Mouse (Mus musculus) thymus, postnatal 4 days (tissue): ENCODE data around the gene Atp6v0c.
A peak's percentile ranks its signal among the peaks of the same experiment; 100 is the strongest.

Experiments used
- DNase-seq: peaks from one replicate; pipeline ENCODE4 v3.0.0; 2021

Atp6v0c gene

GRCm38 (mm10) chr17:24197032-24197824, 27.7 kb upstream of the Atp6v0c start:
- DNase-seq: no peak

- no peak for DNase-seq
Observed at GRCm38 (mm10) chr17:24195349-24195748, 25.8 kb upstream of the Atp6v0c start.

- no peak for DNase-seq
Observed at GRCm38 (mm10) chr17:24193769-24194168, 24.3 kb upstream of the Atp6v0c start.

GRCm38 (mm10) chr17:24193268-24193667, 23.8 kb upstream of the Atp6v0c start:
- no peak for DNase-seq

GRCm38 (mm10) chr17:24192848-24193247, 23.3 kb upstream of the Atp6v0c start:
- no peak for DNase-seq

- DNase-seq: no peak
Observed at GRCm38 (mm10) chr17:24191481-24191880, 22.0 kb upstream of the Atp6v0c start.

- DNase-seq: no peak
Observed at GRCm38 (mm10) chr17:24190934-24191333, 21.4 kb upstream of the Atp6v0c start.

- no peak for DNase-seq
Observed at GRCm38 (mm10) chr17:24174259-24174658, 4.8 kb upstream of the Atp6v0c start.

DNA sequence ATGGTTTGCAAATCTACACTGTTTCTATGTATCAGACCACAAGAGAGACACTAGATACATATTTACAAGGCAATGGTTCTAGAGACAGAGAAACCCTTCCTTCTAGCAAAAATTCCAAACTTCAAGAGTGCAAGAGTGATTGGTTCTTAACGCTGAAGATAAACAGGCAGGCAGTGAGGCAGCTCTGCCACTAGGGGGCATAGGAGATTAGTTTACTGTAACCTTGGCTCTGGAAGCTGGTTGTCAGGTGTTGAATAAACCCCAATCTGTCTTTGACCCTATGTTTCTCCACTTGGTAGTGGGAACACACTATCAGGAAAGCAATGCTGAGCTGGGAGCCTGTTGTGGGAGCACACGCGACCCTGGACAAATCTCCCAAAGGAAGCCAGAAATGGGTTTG, 3.9 kb upstream of the Atp6v0c start:
- DNase-seq: peak; percentile 78

- no peak for DNase-seq
Observed at GRCm38 (mm10) chr17:24171738-24172137, 2.2 kb upstream of the Atp6v0c start.

GRCm38 (mm10) chr17:24170729-24171128, 1.2 kb upstream of the Atp6v0c start:
- DNase-seq: no peak

DNA sequence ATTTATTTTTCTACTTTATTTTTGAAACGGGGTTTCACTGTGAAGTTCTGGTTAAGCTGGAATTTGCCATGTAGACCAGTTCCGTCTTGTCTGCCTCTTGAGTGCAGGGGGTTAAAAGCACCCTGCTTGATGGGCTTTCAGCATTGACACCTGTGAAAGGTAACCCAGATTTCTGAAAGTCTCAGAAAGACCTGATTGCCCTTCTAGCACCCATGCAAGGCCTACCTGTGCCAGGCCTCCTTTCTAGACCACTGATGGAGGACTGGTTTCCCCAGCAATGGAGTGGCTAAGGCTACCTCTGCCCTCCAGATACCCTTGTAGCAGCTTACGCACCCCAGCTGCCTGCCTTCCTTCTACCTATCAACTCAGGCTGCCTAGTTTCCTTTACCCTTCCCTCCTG, 623 bp upstream of the Atp6v0c start:
- no peak for DNase-seq

GRCm38 (mm10) chr17:24168590-24169277, 768 bp downstream of the Atp6v0c start:
- DNase-seq: peak; percentile 84

- no peak for DNase-seq
Observed at GRCm38 (mm10) chr17:24167891-24168505, 1.5 kb downstream of the Atp6v0c start.

- no peak for DNase-seq
Observed at GRCm38 (mm10) chr17:24167120-24167519, 2.4 kb downstream of the Atp6v0c start.

GRCm38 (mm10) chr17:24164566-24165259, 4.8 kb downstream of the Atp6v0c start:
- DNase-seq: no peak

- peak; percentile 96 for DNase-seq
Observed at GRCm38 (mm10) chr17:24163176-24163962, 6.1 kb downstream of the Atp6v0c start, which contains the start of gene Amdhd2. TSS of gene Amdhd2 (minus strand) at chr17:24163766.

GRCm38 (mm10) chr17:24162584-24163175, 6.8 kb downstream of the Atp6v0c start:
- DNase-seq: peak; percentile 36

- DNase-seq: no peak
Observed at GRCm38 (mm10) chr17:24161466-24161865, 8.0 kb downstream of the Atp6v0c start.

DNA sequence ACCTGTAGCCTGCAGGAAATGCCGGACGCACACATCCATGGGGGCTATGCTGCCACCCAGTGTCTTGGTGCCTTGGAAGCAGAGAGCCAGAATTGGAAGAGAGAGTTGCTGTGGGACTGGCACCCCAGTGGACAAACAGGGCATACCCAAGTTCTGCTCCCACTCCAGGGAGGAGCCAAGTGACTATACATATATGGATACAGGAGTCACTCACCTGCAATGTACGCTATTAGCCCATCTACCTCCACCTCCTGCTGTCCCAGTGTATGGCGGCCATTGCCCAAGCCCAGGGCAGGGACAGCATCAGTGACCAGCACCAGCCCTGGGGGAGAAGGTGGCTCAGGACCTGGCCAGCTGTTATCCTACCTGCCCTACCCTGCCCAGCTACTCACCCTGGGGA, 12.0 kb downstream of the Atp6v0c start:
- no peak for DNase-seq

DNA sequence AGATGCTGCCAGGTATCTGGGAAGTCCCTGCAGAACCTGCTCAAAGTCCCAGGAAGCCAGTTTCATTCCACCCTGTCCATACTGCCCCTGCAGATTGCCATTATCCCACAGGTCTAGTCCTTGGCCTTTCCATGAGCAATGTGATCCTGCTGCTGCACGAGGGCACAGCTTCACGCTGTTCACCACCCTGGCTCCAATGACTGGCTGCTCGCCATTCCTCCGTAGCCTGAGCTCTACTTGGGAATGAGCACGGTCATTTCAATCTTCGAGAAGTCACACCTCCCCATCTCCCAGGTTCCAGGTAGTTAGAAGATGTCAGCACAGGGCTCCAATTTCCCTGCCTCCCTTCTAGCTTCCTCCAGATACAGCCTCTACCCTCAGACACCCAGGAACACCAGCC, 12.4 kb downstream of the Atp6v0c start:
- DNase-seq: no peak

GRCm38 (mm10) chr17:24156394-24156793, 13.1 kb downstream of the Atp6v0c start:
- no peak for DNase-seq
